Mouse (Mus musculus): ENCODE data around the gene Mta2. TPM values are rescaled to one million over a fixed set of nuclear protein-coding genes. Genes with fewer than 3 reads are reported as not detected.

Mta2 gene
- 197 TPM for polyA plus RNA-seq (2017; shearing (Covaris generic))

DNA sequence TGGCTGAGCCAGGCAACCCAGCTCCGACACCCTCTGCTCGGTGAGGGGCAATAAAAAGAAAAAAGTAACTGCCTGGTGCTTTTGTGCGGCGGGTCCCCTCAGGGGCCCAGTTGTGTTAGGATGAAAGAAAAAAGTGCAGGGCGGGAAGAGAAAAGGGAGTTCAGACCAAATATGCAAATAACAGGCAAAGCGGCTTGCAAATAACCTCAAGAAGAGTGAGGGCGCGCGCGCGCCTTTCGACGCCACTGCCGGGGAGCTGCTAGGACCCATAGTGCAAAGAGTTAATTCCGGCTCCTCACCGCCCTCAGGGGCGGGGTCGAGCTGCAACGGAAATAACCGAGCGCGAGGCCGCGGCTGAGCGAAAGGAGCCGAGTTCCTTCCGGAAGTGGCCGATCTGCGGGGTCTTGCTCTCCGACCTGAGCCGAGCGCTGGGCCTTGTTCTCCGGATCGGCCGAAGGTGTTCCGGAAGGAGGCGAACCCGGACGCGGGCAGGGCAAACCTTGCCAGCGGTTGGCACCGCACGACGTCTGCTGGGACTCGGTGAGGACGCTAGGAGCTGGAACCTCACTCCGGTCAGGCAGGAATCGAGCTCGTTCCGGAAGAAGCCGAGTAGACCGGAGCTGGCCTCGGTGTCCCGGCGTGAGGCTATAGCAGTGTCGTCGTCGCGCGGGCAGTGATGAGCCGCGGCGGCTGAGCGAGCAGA is at the start of gene Mta2:
Gene Mta2, plus strand, starts transcription at position 361 of the 703 bp plus-strand sequence.

GRCm38 (mm10) chr19:8892829-8893766 is 48.6 kb upstream of the Mta2 start, which contains the start of gene Ints5:
Gene Ints5 (plus strand): TSS chr19:8893005.

GRCm38 (mm10) chr19:8897865-8898495 is 43.7 kb upstream of the Mta2 start, which contains the start of gene Ganab:
Gene Ganab (plus strand): TSS chr19:8898071.

DNA sequence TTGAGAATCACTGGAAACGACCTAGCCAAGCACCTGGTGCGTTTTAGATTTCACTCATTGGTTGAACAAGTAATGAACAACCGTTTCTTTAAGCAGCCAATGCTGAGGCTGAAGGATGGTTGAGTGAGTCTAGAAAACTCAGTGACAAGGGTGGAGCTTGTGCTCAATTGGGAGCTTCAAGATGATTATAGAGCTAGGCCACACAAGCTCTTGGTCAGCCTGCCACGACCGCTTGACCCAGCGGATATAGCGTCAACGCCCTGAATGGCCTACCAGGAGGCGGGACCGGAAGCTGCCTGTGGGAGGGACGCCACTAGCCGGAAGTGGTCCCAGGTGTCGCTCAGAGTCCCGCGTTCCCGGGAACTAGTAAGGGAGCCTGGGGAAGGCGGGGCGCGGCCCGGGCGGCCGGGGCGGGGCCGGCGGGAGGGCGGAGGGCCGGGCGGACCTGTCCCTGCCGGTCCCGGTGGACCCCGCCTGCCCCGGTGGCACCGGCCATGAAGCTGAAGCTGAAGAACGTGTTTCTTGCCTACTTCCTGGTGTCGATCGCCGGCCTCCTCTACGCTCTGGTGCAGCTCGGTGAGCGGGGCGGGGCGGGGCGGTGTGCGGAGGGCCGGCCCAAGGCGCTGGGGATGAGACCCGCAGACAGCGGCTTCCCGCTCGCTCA is 21.5 kb upstream of the Mta2 start, which contains the start of gene B3gat3:
Gene B3gat3, plus strand, starts transcription at position 302 of the 664 bp plus-strand sequence.

DNA sequence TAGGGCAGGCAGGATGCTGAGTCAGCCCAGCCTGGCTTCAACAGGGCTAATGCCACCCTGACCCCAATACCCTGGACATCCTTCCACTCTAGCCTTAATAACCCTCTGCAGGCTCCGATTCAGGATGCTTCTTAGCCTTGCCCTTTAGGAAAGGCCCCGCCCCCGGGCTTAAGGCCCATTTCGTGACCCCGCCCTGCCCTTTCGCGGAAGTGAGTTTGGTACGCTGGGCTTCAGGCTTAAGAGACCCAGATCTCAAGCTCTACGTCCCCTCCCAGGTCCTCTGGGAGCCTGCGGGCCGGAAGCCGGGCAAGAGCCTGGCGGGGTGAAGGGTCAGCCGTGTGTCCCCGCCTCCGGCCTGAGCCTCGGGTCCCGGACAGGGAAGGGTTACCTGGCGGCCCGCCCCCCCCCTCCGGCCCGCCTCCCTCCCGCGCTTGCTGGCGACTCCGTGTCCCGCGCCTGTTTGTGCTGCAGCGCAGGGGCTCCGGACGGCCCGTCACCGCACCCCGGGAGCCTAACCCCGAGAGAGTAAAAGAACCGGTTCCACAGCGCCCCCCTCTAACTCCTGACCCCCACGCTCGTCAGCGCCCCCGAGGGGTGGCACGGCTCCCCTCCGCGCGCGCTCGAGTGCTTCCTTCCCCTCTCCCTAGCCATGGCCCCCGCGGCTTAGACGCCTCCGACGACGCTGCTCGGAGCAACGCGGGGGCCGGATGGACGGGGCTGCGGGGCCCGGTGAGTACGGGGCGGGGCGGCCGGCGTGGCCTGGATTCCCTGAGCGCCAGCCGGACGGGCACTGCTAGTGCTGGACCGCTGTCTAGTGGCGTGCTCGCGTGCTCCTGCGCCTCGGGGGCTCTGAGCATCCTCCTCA is 12.2 kb upstream of the Mta2 start, which contains the start of the genes Rom1 and Eml3:
Gene Rom1, minus strand, starts transcription at position 133 of the 865 bp plus-strand sequence.
Gene Eml3, plus strand, starts transcription at position 329 of the 865 bp plus-strand sequence.

GRCm38 (mm10) chr19:8953135-8954039 is 11.7 kb downstream of the Mta2 start, which contains the start of gene Tut1:
Gene Tut1 (plus strand): TSS chr19:8953847.

GRCm38 (mm10) chr19:8966590-8967372 is 25.1 kb downstream of the Mta2 start, which contains the start of gene Eef1g:
Gene Eef1g (plus strand): TSS chr19:8967041.

DNA sequence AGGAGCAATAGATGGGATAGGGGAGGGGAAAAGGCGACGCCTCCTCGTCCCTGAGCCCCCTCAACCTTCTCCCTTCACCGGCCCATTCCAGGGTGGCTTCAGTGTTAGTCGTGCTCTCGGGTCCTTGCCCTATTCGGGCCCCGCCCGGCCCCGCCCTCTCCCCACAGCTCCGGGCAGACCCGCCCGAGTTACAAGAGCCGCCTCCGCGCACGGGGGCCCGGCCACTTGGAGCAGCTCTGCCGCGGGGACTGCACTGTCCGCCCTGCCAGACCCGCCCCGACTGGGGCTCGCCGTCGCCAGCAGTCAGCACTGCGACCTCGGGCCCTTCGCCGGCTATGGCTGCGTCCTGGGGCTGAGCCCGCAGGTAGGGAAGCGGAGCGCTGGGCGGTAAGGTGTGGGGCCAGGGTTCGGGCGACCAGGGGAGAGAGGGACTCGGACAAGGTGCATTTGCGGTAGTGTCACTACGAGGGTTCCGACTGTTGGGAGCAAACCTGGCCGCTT is 47.4 kb downstream of the Mta2 start, which contains the start of gene Ahnak:
Gene Ahnak, plus strand, starts transcription at position 219 of the 501 bp plus-strand sequence.

Other genes with a start within 250 kb of the Mta2 start
- 127 TPM for gene Slc3a2, start 218.5 kb upstream of the Mta2 start, polyA plus RNA-seq (2017; shearing (Covaris generic))
- gene Wdr74, start 206.0 kb upstream of the Mta2 start, polyA plus RNA-seq (2017; shearing (Covaris generic)): 84.1 TPM
- 3.2 TPM for gene 1700092M07Rik, start 201.2 kb upstream of the Mta2 start, polyA plus RNA-seq (2017; shearing (Covaris generic))
- gene Stx5a, start 200.5 kb upstream of the Mta2 start, polyA plus RNA-seq (2017; shearing (Covaris generic)): 169 TPM
- 265 TPM for gene Nxf1, start 184.8 kb upstream of the Mta2 start, polyA plus RNA-seq (2017; shearing (Covaris generic))
- gene Tmem223, start 170.9 kb upstream of the Mta2 start, polyA plus RNA-seq (2017; shearing (Covaris generic)): 102 TPM
- 170 TPM for gene Tmem179b, start 167.4 kb upstream of the Mta2 start, polyA plus RNA-seq (2017; shearing (Covaris generic))
- gene Taf6l, start 155.5 kb upstream of the Mta2 start, polyA plus RNA-seq (2017; shearing (Covaris generic)): 5.1 TPM
- 164 TPM for gene Polr2g, start 143.3 kb upstream of the Mta2 start, polyA plus RNA-seq (2017; shearing (Covaris generic))
- 3.8 TPM for gene Zbtb3, start 139.3 kb upstream of the Mta2 start, polyA plus RNA-seq (2017; shearing (Covaris generic))
- 54.6 TPM for gene Ttc9c, start 122.5 kb upstream of the Mta2 start, polyA plus RNA-seq (2017; shearing (Covaris generic))
- gene Hnrnpul2, start 121.9 kb upstream of the Mta2 start, polyA plus RNA-seq (2017; shearing (Covaris generic)): 8.4 TPM
- not detected for gene AC129217.1, start 112.1 kb upstream of the Mta2 start, polyA plus RNA-seq (2017; shearing (Covaris generic))
- 105 TPM for gene Bscl2, start 104.4 kb upstream of the Mta2 start, polyA plus RNA-seq (2017; shearing (Covaris generic))
- gene Gng3, start 102.7 kb upstream of the Mta2 start, polyA plus RNA-seq (2017; shearing (Covaris generic)): 0.35 TPM
- gene Lrrn4cl, start 91.1 kb upstream of the Mta2 start, polyA plus RNA-seq (2017; shearing (Covaris generic)): not detected
- gene Ubxn1, start 70.4 kb upstream of the Mta2 start, polyA plus RNA-seq (2017; shearing (Covaris generic)): 159 TPM
- gene Uqcc3, start 61.0 kb upstream of the Mta2 start, polyA plus RNA-seq (2017; shearing (Covaris generic)): 84.5 TPM
- 110 TPM for gene Lbhd1, start 58.1 kb upstream of the Mta2 start, polyA plus RNA-seq (2017; shearing (Covaris generic))
- not detected for gene Gm49403, start 57.9 kb upstream of the Mta2 start, polyA plus RNA-seq (2017; shearing (Covaris generic))
- gene 1810009A15Rik, start 53.0 kb upstream of the Mta2 start, polyA plus RNA-seq (2017; shearing (Covaris generic)): 59.2 TPM
- gene Gm49416, start 52.9 kb upstream of the Mta2 start, polyA plus RNA-seq (2017; shearing (Covaris generic)): not detected
- gene Ints5, start 48.9 kb upstream of the Mta2 start, polyA plus RNA-seq (2017; shearing (Covaris generic)): 47.9 TPM
- gene Ganab, start 43.8 kb upstream of the Mta2 start, polyA plus RNA-seq (2017; shearing (Covaris generic)): 137 TPM
- 33.9 TPM for gene B3gat3, start 21.5 kb upstream of the Mta2 start, polyA plus RNA-seq (2017; shearing (Covaris generic))
- gene Rom1, start 12.5 kb upstream of the Mta2 start, polyA plus RNA-seq (2017; shearing (Covaris generic)): 12.2 TPM
- 68.2 TPM for gene Eml3, start 12.3 kb upstream of the Mta2 start, polyA plus RNA-seq (2017; shearing (Covaris generic))
- 47.2 TPM for gene Tut1, start 12.0 kb downstream of the Mta2 start, polyA plus RNA-seq (2017; shearing (Covaris generic))
- gene Eef1g, start 25.2 kb downstream of the Mta2 start, polyA plus RNA-seq (2017; shearing (Covaris generic)): 339 TPM
- gene Ahnak, start 47.4 kb downstream of the Mta2 start, polyA plus RNA-seq (2017; shearing (Covaris generic)): 113 TPM
- not detected for gene Scgb1a1, start 146.1 kb downstream of the Mta2 start, polyA plus RNA-seq (2017; shearing (Covaris generic))
- gene Asrgl1, start 193.8 kb downstream of the Mta2 start, polyA plus RNA-seq (2017; shearing (Covaris generic)): 20.7 TPM